Mouse (Mus musculus): ENCODE results near the gene Rufy1.
"Not testable (repeated sequence)": the region's sequence is repeated elsewhere in the genome, so short reads cannot be mapped to it uniquely, and the experiment has no call there.

Gene Rufy1

DNA sequence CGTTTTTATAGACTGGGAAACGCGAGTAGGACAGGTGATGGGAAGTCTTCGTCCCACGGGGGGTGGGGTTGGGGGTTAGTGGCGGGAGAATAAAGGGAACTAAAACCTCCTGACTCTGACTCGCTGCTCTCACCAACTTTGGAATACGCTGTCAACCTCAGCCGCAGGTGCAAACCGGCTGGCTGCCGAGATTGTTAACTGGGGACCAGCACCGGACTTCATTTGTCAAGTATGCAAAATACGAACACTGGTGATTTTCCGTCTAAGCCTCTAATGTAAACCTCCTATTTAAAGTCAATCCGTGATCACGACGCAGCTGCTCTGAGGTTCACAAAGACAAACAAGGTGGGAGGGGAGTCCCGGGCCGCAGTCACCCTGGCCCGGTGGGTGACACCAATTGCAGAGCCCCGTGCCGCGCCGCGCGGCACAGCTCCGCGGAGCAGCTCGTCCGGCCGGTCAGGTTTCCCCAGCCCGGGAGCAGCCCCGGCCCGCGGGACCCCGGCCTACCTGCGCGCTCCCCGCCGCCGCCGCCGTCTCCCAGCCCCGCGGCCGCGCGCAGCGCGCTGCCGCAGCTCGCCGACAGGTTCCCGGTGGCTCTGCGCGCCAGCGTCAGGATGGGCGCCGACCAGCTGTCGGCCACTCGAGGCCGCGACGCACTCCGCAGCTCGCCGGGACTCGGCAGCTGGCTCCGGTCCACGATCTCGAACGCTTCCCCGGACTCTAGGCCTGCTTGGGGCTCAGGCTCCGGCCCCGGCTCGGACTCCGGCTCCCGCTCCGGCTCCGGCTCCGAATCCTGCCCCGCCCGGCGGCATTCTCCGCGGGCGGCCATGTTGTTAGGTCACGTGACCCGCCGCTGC lies at the start of gene Rufy1:
TSS of gene Rufy1 (minus strand) at position 849 of the 857 bp plus-strand sequence.
- peak; percentile 71 to 75 for DNase-seq (ENCODE audit: low spot score in 2 of 2)

DNA sequence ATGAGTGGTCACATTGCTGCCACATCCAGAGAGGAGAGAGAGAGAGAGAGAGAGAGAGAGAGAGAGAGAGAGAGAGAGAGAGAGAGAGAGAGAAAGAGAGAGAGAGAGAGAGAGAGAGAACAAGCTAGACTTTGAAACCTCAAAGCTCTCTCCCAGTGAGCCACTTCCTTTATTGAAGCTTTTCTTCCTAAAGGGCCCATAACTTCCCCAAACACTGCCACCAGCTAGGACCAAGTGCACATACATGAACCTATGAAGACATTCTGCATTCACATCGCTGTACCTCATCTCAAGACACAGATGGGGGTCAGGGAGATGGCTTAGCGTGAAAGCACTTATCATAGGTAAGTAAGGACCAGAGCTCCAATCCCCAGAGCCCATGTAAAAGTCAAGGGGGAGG lies 47.1 kb upstream of the Rufy1 start:
- no peak for DNase-seq (ENCODE audit: low spot score in 2 of 2)

DNA sequence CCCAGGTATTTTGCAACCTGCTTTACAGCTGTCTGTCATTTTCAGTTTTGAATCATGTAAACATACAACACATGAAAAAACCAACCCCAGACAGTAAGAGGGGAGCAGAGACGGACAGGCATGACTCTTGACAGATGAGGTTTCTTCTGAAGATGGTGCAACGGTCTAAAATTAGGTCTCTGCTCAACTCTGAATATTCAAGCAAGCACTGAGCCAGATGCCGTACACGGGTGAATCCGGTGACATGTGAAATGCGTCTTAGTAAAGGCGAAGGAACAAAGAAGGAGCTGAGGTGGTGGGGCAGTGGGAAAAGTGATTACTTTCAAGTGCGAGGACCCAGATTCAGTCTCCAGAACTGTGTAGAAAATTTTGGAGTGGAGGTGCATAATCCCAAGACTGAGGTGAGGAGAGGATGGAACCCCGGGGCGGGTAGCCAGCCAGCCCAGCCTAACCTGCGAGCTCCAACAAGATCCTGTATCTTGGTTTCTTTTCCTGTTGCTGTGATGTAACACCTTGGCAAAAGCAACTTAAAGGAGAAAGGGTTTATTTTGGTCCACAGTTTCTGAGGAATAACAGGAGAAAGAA lies 46.7 kb upstream of the Rufy1 start:
- DNase-seq (ENCODE audit: low spot score in 2 of 2), result no peak

DNA sequence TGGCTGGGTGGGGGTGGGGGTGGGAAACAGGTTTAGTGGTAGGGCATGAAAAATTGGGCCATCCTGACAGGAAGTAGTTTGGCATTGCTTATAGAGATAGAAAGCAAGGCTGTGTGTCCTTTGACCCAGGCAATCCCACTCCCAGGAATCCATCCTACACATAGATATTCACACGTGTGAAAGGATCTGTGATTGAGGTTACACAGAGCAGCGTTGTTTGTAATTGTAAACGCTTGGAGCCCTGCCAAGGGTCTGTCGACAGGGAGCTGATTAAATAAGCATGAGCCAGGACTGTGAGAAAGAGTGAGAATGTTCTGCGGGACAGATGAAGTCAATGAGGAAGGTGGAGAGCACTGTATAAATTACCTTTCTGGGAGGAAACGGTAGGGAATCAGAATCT lies 46.0 kb upstream of the Rufy1 start:
- DNase-seq (ENCODE audit: low spot score in 2 of 2), result no peak

DNA sequence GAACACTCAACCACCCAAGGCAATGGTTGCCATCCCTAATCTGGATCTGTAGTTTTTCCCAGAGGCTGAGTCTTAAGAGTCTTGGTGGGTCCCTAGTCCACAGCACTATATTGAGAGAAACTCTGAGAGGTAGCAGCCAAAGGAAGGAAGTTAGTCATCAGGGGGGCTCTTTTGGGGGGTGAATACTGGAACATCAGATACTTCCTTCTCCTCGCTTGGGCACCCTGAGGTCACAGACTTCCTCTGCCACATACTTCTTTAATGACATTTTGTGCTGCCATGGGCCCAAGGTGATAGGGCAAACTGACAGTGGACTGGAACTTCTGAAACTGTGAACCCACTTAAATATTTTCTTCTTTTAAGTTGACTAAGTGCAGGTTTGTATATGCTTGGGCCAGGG lies 43.0 kb upstream of the Rufy1 start:
- DNase-seq (ENCODE audit: low spot score in 2 of 2), result no peak

DNA sequence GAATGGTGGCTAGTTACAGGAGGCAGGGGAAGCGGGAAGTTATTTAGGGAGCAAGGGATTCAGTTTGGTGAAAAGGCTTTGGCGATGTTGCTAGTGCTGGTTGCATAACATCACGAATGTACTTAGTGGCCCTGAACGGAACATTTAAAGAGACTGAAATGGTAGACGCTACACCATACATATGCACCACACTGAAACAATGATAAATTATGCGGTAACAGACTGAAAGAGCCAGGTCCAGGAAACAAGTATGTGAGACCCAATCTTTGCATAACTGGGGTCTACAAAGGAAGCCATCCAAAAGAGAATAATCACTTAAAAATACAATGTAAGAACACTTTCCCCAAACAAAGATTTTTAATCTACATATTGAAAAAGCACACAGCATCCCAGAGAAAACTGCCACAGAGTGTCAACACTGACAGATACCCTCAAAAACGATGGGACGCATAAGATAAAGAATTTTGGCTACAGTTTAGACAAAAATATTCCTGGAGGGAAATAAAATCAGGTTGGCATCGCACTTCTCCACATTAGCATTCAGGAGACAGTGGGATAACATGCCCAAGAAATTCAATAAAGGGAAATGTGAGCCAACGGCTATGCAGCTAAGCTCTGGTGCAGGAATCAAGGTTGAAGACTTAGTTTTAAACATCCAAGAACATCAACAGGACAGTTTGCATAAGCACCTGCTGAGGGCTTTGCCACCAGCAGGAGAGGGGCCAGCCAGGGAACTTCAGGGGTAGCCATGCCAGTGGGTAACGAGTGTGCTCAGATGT lies 41.4 kb upstream of the Rufy1 start:
- no peak for DNase-seq (ENCODE audit: low spot score in 2 of 2)

DNA sequence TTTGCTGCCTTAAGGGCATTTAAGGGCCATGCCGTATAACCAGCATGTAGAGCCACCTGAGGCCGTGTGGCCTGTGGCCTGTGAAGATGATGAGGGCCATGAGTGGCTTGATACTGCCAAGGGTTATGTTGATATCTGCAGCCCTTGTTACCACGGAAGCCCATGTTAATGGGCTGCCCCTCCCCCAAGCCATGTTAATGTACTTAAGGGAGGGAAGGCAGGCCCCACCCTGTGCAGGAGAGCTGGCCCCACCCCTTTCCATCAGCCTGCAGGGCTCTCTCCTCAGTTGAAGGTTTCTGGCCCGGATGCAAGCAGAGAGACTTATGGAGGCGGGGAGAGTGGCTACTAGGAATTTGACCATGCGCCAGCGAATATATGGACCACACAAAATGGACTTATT lies 30.6 kb upstream of the Rufy1 start:
- no peak for DNase-seq (ENCODE audit: low spot score in 2 of 2)

DNA sequence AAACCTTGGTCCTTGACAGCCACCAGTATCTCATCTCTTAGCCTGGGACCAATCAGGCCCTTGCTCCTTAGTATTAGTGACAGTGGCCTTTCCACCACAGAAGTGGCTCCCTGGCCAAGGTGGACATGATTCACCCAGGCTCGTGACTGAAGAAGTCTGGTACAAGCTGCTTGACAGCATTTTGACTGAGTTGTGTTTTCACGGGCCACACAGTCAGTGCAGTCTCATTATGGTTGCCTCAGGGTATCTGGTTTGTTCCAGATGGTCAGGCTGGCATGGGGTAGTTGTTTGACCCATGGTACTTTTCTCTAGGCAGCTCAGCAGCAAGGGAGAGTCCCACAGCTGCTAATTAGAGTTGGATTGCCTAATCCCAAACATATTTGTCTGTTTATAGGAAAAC lies 28.3 kb upstream of the Rufy1 start:
- DNase-seq (ENCODE audit: low spot score in 2 of 2), result no peak

DNA sequence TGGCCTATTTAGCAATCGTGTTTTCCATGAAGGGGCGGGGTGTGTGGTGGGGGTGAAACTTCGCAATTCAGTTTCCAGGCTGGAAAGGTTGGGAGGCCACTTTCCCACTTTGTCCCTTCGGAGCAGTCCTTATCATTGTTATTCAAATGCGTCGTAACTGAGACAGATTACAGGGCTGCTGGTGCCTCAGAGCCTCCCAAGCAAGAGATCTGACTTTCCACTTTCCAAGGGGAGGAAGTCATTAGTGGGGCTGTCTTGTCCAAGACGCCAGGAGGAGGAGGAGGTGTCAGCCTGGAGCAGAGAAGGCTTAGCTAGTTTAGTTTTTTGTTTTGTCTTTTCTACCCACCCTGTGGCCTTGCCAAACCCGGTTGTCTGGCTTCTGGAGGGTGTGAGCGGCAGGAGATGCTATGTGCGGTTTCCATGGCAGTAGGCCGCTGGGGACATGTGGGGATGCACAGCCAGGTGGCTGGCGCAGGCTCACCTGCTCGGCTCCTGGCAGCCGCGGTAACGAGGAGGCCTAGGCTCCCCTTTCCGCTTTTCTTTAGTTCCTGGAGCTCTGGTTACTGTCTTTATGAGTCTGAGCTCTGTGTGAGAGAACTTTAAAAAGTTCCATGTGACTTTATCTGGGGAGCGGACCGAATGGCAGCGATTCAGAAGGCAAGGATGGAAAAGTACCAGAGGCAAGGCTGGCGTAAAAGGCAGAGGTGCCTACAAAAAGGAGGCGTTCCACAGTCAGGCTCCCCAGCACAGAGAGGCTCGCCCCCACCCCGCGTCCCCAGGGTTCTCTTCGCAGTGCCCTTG lies 26.4 kb upstream of the Rufy1 start:
- no peak for DNase-seq (ENCODE audit: low spot score in 2 of 2)

DNA sequence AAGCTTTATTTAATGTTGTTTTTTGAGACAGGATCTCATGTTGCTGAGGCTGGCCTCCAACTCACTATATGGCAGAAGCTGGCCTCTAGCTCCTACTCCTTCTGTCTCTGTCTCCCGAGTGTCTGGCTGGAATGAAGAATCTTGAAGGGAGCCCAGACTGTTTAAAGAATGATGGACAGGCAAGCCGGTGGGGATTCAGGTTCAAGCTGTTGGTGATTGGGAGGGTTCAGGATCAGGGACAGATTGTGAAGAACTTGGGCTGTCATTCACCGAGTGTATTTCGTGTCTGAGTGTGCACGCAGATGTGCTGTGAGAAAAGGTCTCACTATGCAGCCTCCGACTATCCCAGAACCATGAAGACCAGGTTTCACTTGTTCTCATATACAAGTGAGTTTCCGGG lies 25.5 kb upstream of the Rufy1 start:
- no peak for DNase-seq (ENCODE audit: low spot score in 2 of 2)

DNA sequence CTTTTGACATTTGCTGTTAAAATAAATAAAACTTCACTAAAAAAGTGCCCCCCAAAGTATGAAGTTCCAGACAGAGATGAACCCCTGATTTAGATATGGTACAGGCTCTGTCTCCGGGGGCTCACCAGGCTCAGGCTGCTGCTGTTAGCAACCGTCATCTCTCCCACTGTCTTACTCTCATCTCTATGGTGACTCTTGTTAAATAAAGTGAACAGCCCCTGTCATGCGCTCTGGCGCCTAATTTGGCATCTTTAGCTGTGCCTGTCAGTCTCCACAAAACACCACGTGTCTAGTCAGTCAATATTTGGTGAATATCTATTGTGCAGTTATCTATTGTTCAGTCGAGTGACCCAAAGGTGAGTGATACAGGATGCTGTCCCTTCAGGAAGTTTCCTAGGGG lies 24.0 kb upstream of the Rufy1 start:
- DNase-seq (ENCODE audit: low spot score in 2 of 2), result no peak

DNA sequence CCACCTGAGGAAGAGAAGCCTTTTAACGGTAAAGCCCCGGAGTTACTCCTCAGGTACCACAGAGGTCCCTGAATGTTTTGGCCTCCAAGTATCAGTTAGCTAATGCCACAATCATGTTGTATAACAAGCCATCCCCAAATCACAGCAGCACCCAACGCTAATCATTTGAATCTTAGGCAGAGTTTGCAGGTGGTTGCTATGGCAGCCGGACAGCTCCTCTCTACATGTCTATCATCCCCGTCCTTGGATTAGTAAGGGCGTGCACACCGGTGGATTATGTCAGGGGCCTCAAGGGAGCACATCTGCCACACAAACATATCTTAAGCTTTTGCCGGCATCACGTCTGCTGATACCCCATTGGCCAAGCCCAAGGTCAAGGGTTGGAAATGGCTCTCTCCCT lies 19.3 kb upstream of the Rufy1 start:
- DNase-seq (ENCODE audit: low spot score in 2 of 2), result no peak

DNA sequence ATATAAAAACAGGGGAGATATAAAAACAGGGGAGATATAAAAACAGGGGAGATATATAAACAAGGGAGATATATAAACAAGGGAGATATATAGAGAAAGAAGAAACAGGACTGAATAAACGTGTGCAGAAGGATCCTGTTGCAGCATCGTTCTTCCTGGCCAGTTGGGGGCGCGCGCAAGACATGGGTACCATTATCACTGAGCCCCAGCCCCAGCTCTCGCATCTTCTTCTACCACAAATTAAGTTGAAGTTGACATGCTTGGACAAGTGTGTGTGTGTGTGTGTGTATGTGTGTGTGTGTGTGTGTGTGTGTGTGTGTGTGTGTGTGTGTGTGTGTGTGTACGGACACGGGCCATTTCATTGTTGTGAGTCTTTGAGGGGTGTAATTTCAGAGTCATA lies 17.2 kb upstream of the Rufy1 start:
- not testable (repeated sequence) for DNase-seq (ENCODE audit: low spot score in 2 of 2)

DNA sequence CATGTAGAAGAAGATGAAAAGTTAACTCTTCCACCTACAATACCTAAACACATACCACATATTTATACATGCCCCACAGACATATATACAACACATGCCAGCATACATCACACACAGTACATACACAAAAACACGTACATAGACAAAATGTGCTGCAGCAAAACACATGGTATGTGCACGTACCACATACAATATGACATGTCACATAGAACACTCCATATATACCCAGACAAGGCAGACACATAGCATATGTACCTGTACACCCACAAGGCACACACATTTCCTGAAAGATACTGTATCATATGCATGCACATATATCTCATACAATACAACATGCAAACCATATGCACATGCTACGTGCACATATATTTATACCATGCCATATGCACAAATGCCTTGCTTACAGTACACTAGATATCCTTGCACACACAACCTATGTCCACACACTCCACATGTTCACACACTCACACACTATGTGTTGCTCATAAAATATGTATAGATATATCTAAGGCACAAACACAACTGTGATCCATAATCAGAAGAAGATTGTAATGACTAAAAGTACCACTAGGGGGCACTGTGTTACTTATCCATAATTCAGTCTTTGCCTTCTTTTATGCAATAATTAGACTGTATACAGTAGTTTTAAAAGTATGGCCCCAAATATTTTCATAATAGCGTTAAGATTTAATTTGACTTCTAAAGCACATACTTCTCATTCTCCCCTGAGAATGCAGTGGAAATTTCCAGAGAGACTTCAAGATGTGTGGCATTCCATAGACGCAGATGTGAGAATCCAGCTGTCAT lies 12.5 kb upstream of the Rufy1 start:
- DNase-seq (ENCODE audit: low spot score in 2 of 2), result no peak

DNA sequence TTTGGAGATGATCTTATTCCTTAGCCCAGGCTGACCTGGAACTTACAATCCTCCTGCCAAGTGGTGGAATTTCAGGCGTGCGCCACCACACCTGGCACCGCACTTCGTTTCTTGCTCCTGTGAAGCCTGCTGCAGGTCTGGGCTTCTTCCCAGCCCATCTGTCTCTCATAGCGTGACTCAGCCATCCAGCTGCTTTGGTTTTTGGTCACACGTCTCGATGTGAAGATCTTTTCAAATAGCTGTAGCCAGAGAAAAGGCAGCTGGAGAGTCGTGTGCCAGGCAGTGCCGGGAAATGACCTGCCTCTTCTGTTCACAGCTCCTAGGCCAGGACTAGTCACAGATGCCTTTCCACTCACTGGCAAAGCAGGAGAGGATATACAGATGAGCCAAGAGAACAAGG lies 10.7 kb upstream of the Rufy1 start:
- DNase-seq (ENCODE audit: low spot score in 2 of 2), result peak in 1 of 2 experiments; percentile 36

DNA sequence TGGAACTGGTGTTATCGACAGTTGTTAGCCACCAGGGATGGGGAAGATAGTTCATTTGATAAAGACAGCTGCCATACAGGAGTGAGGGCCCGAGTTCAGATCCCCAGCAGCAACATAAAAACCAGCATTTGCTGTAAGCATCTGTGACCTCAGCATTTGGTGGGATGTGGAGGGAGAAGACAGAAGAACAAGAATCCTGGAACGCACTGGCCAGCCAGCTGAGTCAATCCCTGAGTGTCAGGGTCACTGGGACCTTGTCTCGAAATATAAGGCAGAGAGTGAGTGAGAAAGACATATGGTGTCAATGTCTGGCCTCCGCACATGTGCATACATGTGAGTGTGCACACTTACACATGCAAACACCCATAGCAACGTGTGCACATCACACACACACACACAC lies 9.8 kb upstream of the Rufy1 start:
- no peak for DNase-seq (ENCODE audit: low spot score in 2 of 2)

DNA sequence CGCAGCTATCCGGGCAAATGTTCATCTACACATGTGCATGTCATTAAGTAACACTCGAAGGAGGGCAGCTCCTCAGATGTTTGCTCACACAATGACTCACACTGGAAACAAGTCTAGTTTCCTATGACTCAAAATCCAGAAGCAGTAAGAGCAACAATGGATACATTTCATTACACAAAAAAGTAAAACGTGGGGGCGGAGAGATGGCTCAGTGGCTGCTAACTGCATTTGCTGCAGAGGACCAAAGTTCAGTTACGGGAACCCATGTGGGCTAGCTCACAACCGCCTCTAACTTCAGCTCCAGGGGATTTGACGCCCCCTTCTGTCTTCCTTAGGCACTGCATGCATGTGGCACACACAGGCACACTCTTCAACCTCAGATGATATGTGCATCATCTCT lies 8.9 kb upstream of the Rufy1 start:
- DNase-seq (ENCODE audit: low spot score in 2 of 2), result no peak

DNA sequence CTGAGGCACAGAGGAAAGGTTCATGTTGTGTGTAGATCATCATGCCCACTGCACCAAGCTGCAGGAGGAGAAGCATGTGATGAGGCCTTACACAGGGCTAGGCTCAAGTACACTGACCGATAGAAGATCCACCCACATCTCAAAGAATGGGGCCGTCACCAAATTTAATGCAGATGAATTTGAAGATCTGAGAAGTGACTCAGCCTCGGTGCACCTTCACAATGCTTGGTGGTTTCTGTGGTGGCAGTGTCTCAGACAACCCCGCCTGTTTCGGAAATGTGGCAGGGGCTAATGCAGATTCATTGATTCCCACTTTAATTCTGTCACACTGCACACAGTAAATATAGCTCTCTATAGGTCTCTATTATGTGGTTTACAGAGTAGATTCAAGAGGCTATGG lies 2.0 kb upstream of the Rufy1 start:
- no peak for DNase-seq (ENCODE audit: low spot score in 2 of 2)

DNA sequence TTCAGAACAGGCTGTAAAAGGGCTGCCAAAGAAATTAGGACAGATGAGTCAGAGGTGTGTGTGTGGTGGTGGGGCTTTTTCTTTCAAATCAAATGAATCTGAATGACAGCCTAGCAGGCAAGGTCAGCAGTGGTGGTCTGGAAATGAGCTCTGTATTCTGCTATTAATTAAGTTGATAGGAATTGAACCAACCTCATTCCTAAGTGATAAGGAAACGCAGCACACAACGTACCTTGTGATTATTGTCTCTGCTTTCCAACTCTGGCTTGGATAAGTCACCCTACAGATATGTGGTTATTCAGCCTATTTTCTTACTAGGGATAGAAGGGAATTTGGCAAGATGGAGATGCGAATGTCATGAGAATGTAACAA lies 1.1 kb upstream of the Rufy1 start:
- DNase-seq (ENCODE audit: low spot score in 2 of 2), result no peak

DNA sequence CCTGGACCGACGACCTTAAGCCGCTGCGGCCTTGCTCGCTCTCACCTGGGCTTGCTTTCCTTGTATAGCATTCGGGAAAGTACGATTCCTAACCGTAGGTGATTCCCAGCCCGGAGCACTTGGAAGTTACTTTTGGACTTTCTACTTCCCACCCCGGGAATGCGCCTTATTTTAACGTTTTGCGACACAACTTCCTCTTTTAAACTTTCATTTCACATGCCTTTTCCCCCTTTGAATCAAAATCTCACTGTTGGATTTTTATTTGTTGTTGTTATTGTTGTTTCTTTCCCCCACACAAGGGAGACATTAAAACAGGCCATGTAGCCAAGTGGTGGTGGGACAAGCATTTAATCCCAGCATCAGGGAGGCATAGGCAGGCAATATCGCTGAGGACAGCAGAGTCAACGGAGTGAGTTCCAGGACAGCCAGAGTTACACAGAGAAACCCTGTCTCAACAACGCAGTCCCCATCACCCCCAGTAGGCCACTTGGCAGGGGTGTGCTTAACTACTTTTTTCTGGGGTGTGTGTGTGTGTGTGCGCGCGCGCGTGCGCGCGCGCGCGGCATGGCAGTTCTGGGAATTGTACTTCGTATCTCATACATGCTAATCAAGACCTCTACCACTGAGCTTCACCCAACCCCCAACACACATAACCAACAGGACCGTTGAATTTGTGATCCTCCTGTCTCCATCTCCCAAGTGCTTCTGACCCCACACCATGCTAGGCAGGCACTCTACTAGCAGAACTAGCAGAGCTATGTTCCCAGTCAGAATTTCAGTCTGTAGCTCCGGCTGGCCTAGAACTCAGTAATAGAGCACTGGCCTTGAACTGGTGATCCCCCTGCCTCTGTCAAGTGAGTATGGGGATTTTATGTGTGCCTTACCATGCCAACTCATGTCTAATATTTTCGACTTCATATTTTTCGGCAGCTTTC lies 476 bp upstream of the Rufy1 start:
- DNase-seq (ENCODE audit: low spot score in 2 of 2), result no peak
